Mouse (Mus musculus) cerebellum, postnatal 4 days (tissue): ENCODE measurements around the gene Polq.

Experiments used
- DNase-seq, 2 experiments: peaks; one replicate each; pipeline ENCODE4 v3.0.0; 2022; ENCODE audit warnings: low spot score in 2 of 2, mixed read lengths in 1 of 2

Polq gene

GRCm38 (mm10) chr16:37011061-37011921, at the start of gene Polq:
Polq (plus strand) TSS chr16:37011786.
- peak; percentile 70 to 88 for DNase-seq

- DNase-seq, result no peak
Observed at GRCm38 (mm10) chr16:36963415-36963814, 48.2 kb upstream of the Polq start.

- no peak for DNase-seq
Observed at GRCm38 (mm10) chr16:36979127-36979526, 32.5 kb upstream of the Polq start.

- no peak for DNase-seq
Observed at GRCm38 (mm10) chr16:36983796-36984195, 27.8 kb upstream of the Polq start.

- no peak for DNase-seq
Observed at GRCm38 (mm10) chr16:36985636-36986042, 25.9 kb upstream of the Polq start.

GRCm38 (mm10) chr16:36987399-36987798, 24.2 kb upstream of the Polq start:
- no peak for DNase-seq

- DNase-seq, result no peak
Observed at GRCm38 (mm10) chr16:36988066-36988465, 23.5 kb upstream of the Polq start.

GRCm38 (mm10) chr16:36989493-36989892, 22.1 kb upstream of the Polq start:
- DNase-seq, result no peak

- no peak for DNase-seq
Observed at GRCm38 (mm10) chr16:36989999-36990625, 21.5 kb upstream of the Polq start, which contains the start of gene Fbxo40. Fbxo40 (minus strand) TSS chr16:36990467.

GRCm38 (mm10) chr16:36997650-36998049, 13.9 kb upstream of the Polq start:
- DNase-seq, result no peak

- DNase-seq, result no peak
Observed at GRCm38 (mm10) chr16:36999366-36999972, 12.1 kb upstream of the Polq start.

GRCm38 (mm10) chr16:37009262-37009661, 2.3 kb upstream of the Polq start:
- DNase-seq, result no peak

- DNase-seq, result peak in 1 of 2 experiments; percentile 9
Observed at GRCm38 (mm10) chr16:37010370-37010769, 1.2 kb upstream of the Polq start.

- DNase-seq, result no peak
Observed at GRCm38 (mm10) chr16:37011922-37012289, 320 bp downstream of the Polq start.

- no peak for DNase-seq
Observed at GRCm38 (mm10) chr16:37012336-37012735, 750 bp downstream of the Polq start.

GRCm38 (mm10) chr16:37027581-37027980, 16.0 kb downstream of the Polq start:
- no peak for DNase-seq

- no peak for DNase-seq
Observed at GRCm38 (mm10) chr16:37031996-37032395, 20.4 kb downstream of the Polq start.

GRCm38 (mm10) chr16:37034751-37035150, 23.2 kb downstream of the Polq start:
- DNase-seq, result no peak

GRCm38 (mm10) chr16:37059631-37060030, 48.0 kb downstream of the Polq start:
- DNase-seq, result no peak

GRCm38 (mm10) chr16:37061261-37061660, 49.7 kb downstream of the Polq start:
- no peak for DNase-seq

GRCm38 (mm10) chr16:37072354-37072753, 60.8 kb downstream of the Polq start:
- no peak for DNase-seq

GRCm38 (mm10) chr16:37089648-37090047, 78.1 kb downstream of the Polq start:
- DNase-seq, result no peak
